Mouse (Mus musculus) intestine, embryonic 15.5 days (tissue): ENCODE results near the gene Sct. TPM values are rescaled to one million over a fixed set of nuclear protein-coding genes. Genes with fewer than 3 reads are reported as not detected.

Source experiments
- ATAC-seq: fragments of 200-750 bp; cut with Nextera tagmentation; 2 replicates; pipeline ENCODE4 v1.8.0; 2017; ENCODE audit warnings: moderate TSS enrichment, moderate library complexity
- H3K27ac ChIP-seq: fragments of 300-500 bp; sonication (generic); 2 replicates; pipeline ENCODE4 v1.5.1; 2015; ENCODE audit warnings: mild to moderate bottlenecking, inconsistent platforms
- H3K27me3 ChIP-seq: fragments of 300-500 bp; sonication (generic); replicated peaks from 2 replicates; pipeline ENCODE4 v1.6.1; 2015; ENCODE audit warnings: inconsistent platforms
- H3K36me3 ChIP-seq: fragments of 300-500 bp; sonication (generic); 2 replicates; pipeline ENCODE4 v1.6.1; 2015; ENCODE audit warnings: inconsistent platforms
- H3K4me1 ChIP-seq: fragments of 300-500 bp; sonication (generic); replicated peaks from 2 replicates; pipeline ENCODE4 v1.6.1; 2015; ENCODE audit warnings: inconsistent platforms
- H3K4me2 ChIP-seq: fragments of 300-500 bp; sonication (generic); replicated peaks from 2 replicates; pipeline ENCODE4 v1.6.1; 2015; ENCODE audit warnings: mild to moderate bottlenecking, inconsistent platforms
- H3K4me3 ChIP-seq: fragments of 300-500 bp; sonication (generic); replicated peaks from 2 replicates; pipeline ENCODE4 v1.5.1; 2015; ENCODE audit warnings: inconsistent platforms
- H3K9ac ChIP-seq: fragments of 300-500 bp; sonication (generic); 2 replicates; pipeline ENCODE4 v1.6.1; 2015; ENCODE audit warnings: inconsistent platforms
- H3K9me3 ChIP-seq: fragments of 300-500 bp; sonication (generic); 2 replicates; pipeline ENCODE4 v1.6.1; 2016; ENCODE audit warnings: inconsistent platforms
- WGBS: fragments of 180-500 bp; shearing (Covaris S2); methylation state at CpG from one replicate; pipeline ENCODE4 v1.1.7; 2015; 5-methylcytosine and 5-hydroxymethylcytosine counted together
- polyA plus RNA-seq: library from polyadenylated mRNA; unstranded; fragments of >200 nt; fragmentation: Nextera tagmentation; extraction: Ambion mirVana; gene quantifications from 2 replicates; pipeline ENCODE4 v1.2.1, GENCODE M21; 2015

The Sct gene
- polyA plus RNA-seq, 1 experiment from 2014 or later: 203 TPM

DNA sequence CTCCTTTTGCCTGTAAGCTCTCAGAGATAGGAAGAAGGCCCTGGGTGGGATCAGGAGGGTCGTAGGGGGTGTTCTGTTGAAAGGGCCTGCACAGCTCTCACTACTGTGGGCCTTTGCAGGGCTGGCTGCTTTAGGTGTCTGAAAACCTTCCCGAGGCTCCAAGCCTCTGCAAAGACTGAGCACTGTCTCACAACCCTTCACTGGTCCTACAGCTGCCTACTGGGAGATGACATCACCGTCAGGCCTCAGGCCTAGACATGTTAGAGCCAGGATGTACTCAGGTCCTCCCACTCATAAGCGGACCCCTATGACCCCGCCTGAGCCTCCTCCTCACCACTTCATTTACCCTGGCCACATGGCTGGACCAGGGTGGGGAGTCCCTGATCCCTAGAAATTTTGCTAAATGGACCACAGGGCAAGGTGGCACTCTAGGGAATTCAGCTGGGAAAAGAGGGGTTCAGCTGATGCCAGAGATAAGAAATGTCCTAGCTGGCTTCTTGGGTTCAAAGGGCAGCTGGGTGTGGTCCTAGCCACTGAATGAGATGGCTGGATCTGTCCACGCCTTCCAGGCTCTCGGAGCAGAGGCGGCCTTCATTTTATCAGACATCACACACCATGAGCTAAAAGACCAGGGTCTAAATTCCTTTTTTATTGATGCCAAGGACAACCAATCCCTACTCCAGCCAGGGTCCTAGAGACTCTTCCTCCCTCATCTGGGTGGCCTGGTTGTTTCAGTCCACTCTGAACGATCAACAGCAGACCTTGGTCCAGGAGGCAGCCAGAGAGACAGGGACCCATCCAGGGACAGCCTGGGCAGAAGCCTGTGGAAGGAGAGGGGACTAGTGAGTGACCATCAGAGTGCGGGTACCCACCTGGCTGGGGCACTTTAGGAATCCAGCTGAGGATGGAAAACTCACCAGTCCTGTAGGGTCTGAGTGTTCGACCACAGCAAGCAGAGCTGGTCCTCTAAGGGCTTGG lies 943 bp downstream of the Sct start:
- peak overlapping the region; percentile 84 for H3K27ac ChIP-seq
- H3K36me3 ChIP-seq: no peaks in the 10 kb centered on the region
- peak overlapping the region; percentile 99 for H3K4me2 ChIP-seq
- peak; percentile 36 for ATAC-seq
- H3K9me3 ChIP-seq: no peaks in the 10 kb centered on the region
- peaks cover 19% of the 10 kb centered on the region for H3K4me1 ChIP-seq
- WGBS: 59% methylated on average over 11 of the region's 11 CpGs
- peak overlapping the region; percentile 50; the same call in 1 of the 2 replicates for H3K4me3 ChIP-seq
- H3K9ac ChIP-seq: 0 out of 2 replicates have a peak overlapping the region, but pooled peaks have one; percentile 53
- H3K27me3 ChIP-seq: no peaks in the 10 kb centered on the region

DNA sequence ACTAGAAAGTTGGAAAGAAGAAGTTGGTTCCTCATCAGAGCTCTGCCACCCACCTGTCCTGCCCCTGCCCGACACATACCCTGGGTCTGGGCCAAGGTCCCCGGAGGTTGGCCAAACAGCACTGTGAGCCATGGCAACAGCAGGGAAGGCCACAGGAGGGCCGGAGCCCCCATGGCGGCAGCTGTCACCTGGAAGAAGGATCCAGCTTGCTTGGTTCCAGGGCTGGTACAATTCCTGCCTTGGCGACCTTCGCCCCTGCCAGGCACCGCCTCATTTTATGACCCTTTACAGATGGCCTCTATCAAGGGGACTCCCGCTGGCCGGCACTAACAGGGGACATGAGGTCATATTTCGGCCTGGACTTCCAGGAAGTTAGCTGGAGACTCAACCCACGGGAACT lies 2.4 kb downstream of the Sct start, which contains the start of gene Cdhr5:
Gene Cdhr5, minus strand, starts transcription at position 241 of the 400 bp plus-strand sequence.
- H3K4me2 ChIP-seq: peak within 1 kb of the TSS; percentile 99
- peak within 1 kb of the TSS; percentile 36 for H3K4me3 ChIP-seq
- H3K27ac ChIP-seq: peak within 1 kb of the TSS; percentile 84
- H3K27me3 ChIP-seq: no peaks in the 10 kb centered on the region
- WGBS: 28% methylated on average over 11 of the region's 11 CpGs
- ATAC-seq: peak; percentile 85
- H3K4me1 ChIP-seq: peaks cover 19% of the 10 kb centered on the region
- H3K9me3 ChIP-seq: no peaks in the 10 kb centered on the region
- no peaks in the 10 kb centered on the region for H3K36me3 ChIP-seq
- peak within 1 kb of the TSS; percentile 18 for H3K9ac ChIP-seq

DNA sequence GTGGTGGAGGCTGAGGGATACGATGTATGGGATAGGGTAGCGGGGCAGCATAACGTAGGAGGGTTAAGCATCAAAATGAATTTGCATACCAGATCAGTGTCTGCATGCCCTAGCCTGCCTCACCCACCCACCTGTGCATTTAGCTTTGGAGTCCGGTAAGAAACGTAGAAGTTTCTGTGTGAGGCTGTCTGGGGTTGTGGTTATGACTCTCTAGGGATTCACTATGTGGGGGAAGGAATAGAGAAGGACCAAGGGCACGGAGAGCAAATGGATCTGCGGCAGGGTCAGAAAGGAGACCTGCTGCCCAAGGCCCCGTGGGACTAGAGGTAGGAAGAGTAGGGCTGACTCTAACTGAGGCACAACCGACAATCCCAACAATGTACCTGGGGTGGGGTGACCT lies 3.6 kb downstream of the Sct start:
- Histone ChIP-seq H3K27me3 (no peaks in the 10 kb centered on the region), H3K27ac (peak overlapping the region; percentile 84; the same call in 1 of the 2 replicates), H3K4me1 (peaks cover 19% of the 10 kb centered on the region), H3K4me2 (peak overlapping the region; percentile 99), H3K36me3 (no peaks in the 10 kb centered on the region), H3K9ac (no peak overlapping the region), H3K4me3 (peak overlapping the region; percentile 36), H3K9me3 (no peaks in the 10 kb centered on the region)
- 83% methylated on average over 9 of the region's 9 CpGs for WGBS
- no peak for ATAC-seq

- Histone ChIP-seq H3K9ac (no peak overlapping the region), H3K27ac (no peak overlapping the region), H3K9me3 (no peaks in the 10 kb centered on the region), H3K4me3 (no peak overlapping the region), H3K36me3 (no peaks in the 10 kb centered on the region), H3K4me1 (peaks cover 7% of the 10 kb centered on the region), H3K27me3 (no peaks in the 10 kb centered on the region), H3K4me2 (no peak overlapping the region)
- 76% methylated on average over 3 of the region's 3 CpGs for WGBS
- no peak for ATAC-seq
Measured at GRCm38 (mm10) chr7:141270631-141271030, 8.3 kb downstream of the Sct start.

- H3K36me3 ChIP-seq: no peaks in the 10 kb centered on the region
- whole genome bisulfite sequencing: 79% methylated on average over 14 of the region's 14 CpGs
- H3K27me3 ChIP-seq: no peaks in the 10 kb centered on the region
- no peak overlapping the region for H3K9ac ChIP-seq
- no peak overlapping the region for H3K4me3 ChIP-seq
- peaks cover 12% of the 10 kb centered on the region for H3K4me1 ChIP-seq
- no peak for ATAC-seq
- H3K4me2 ChIP-seq: no peak overlapping the region
- no peak overlapping the region for H3K27ac ChIP-seq
- H3K9me3 ChIP-seq: no peaks in the 10 kb centered on the region
Measured at GRCm38 (mm10) chr7:141269273-141269545, 9.7 kb downstream of the Sct start.

DNA sequence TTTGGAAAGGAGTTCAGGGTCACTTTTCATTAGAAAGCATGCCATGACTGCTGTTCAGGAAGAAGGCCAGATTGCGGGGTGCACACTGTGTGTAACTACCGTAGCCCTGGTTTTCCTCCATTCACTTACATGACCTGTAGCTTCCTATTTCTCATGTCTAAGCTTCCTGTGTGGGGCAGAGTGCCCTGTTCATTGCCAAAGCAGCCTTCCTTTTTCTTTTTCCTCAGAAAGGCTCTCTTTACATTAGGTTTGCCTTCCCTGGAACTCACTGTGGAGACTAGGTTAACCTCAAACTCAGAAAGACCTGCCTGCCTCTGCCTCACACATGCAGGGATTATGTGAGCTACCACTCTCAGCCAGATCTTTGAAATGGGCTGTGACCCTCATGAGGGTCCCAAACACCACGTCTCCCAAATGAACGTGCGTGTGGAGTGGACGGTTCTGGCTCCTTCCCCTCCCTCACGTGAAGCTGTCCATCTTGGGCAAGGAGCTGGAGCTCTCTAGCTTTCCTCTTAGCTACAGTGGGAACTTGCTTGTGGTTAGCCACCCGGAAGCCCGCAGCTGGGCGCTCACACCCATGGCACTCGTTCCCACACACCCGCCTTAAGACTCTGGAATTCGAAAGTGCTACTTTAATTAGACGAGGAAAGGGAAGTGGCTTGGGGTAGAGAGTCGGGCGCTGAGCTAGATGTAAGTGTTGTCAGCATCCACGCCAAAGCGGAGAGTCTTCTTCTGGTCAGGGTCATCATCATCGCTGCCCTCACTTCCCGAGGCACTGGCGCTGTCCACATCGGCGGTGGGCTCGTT lies 10.3 kb downstream of the Sct start:
- peaks cover 4% of the 10 kb centered on the region for H3K36me3 ChIP-seq
- no peak overlapping the region for H3K4me3 ChIP-seq
- ATAC-seq: no peak
- H3K4me1 ChIP-seq: peaks cover 12% of the 10 kb centered on the region
- H3K9me3 ChIP-seq: no peaks in the 10 kb centered on the region
- 65% methylated on average over 24 of the region's 24 CpGs for WGBS
- H3K27me3 ChIP-seq: no peaks in the 10 kb centered on the region
- no peak overlapping the region for H3K27ac ChIP-seq
- no peak overlapping the region; the same call in 1 of the 2 replicates for H3K4me2 ChIP-seq
- H3K9ac ChIP-seq: no peak overlapping the region

DNA sequence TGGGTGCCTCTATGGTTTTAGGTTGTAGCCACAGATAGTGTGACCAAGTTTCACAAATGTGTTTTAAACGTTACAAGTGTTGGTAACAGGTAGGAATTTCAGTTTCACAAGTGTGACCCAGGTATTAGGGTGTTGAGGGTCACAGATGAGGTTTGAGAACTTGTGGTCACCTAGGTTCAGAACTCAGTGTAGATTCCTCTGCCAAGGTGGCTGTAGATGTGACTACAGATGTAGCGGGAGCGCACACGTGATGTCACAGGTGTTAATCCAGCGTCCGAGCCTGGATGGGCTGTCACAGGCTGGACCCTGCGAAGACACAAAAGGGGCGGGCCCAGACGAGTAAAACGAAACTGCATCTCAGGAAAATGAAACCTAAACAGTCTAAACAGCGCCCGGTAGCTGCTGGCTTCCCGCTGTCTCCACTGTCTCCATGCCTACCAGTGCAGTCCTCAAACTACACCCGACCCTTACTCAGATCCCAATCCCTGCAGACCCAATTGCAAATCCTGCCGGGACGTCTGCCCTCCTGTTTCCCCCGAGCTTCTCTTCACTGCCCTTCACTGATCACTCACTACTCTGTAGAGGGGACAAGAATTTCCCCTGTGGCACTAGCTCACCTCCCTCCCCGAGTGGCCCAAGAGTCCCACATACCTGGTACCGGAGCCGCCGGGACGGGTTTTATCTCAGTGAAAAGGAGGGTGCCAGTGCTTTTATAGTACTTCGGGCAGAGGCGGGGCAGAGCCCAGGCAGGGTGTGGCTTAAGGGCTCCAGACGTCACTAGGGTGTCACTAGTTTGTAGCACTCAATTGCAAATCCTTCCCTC lies 13.0 kb downstream of the Sct start, which contains the start of gene Irf7:
Gene Irf7, minus strand, starts transcription at position 743 of the 823 bp plus-strand sequence.
- Histone ChIP-seq H3K4me2 (peak within 1 kb of the TSS; percentile 88), H3K4me3 (peak within 1 kb of the TSS; percentile 60), H3K4me1 (peaks cover 12% of the 10 kb centered on the region), H3K36me3 (peaks cover 31% of the 10 kb centered on the region), H3K9me3 (no peaks in the 10 kb centered on the region), H3K27ac (no peak within 1 kb of the TSS; the same call in 1 of the 2 replicates), H3K27me3 (no peaks in the 10 kb centered on the region), H3K9ac (peak within 1 kb of the TSS; percentile 46)
- 8% methylated on average over 25 of the region's 25 CpGs for WGBS
- ATAC-seq: peak; percentile 80

DNA sequence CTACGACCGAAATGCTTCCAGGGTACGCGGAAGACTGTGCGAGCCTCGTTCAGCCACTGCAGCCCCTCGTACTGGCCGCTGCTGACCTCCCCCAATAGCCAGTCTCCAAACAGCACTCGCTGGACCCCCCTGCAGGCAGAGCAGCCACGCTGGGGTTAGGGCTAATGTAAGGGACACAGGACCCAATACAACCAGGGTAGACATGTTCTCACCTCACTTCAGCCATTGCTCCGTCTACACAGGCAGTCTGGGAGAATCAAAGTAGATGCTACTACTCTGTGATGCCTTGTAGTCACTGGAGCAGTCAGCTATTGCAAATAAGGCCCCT lies 13.6 kb downstream of the Sct start:
- Histone ChIP-seq H3K9me3 (no peaks in the 10 kb centered on the region), H3K36me3 (peaks cover 37% of the 10 kb centered on the region), H3K9ac (no peak overlapping the region), H3K4me1 (peaks cover 12% of the 10 kb centered on the region), H3K27ac (no peak overlapping the region), H3K27me3 (no peaks in the 10 kb centered on the region), H3K4me2 (peak overlapping the region; percentile 88), H3K4me3 (peak overlapping the region; percentile 60)
- 46% methylated on average over 11 of the region's 11 CpGs for WGBS
- no peak for ATAC-seq

DNA sequence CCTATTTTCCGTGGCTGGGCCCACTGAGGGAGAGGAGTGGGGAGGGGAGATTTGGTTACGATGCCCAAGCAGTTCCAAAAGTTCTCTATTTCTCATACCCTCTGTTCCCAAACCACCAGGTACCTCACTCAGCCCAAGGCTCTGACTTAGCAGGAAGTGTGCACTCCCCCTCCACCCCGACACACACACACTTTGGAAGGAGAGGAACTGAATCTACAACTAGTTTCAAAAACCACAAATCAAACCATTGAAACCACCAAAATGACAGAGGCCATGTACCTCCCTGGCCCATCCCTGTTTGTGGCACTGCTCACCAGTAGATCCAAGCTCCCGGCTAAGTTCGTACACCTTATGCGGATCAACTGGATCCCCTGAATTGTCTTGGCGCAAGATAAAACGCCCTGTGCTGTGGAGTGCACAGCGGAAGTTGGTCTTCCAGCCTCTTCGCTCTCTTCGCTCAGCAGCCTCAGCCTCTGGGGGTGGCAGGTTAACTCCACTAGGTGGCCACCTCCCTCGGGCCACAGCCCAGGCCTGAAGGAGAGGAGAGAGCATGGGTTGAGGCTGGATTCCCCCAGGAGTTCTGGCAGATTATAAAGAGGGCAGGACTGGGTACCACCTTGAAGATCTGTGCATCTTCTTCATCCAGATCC lies 14.0 kb downstream of the Sct start:
- Histone ChIP-seq H3K27ac (no peak overlapping the region), H3K9ac (no peak overlapping the region), H3K27me3 (no peaks in the 10 kb centered on the region), H3K4me1 (peaks cover 12% of the 10 kb centered on the region), H3K36me3 (peaks cover 41% of the 10 kb centered on the region), H3K4me3 (peak overlapping the region; percentile 60; the same call in 1 of the 2 replicates), H3K9me3 (no peaks in the 10 kb centered on the region), H3K4me2 (peak overlapping the region; percentile 88)
- peak; percentile 62 for ATAC-seq
- 27% methylated on average over 12 of the region's 12 CpGs for WGBS

GRCm38 (mm10) chr7:141264041-141264700 lies 14.8 kb downstream of the Sct start:
- H3K4me1 ChIP-seq: peaks cover 12% of the 10 kb centered on the region
- H3K36me3 ChIP-seq: peaks cover 48% of the 10 kb centered on the region
- no peak overlapping the region for H3K4me3 ChIP-seq
- H3K9ac ChIP-seq: no peak overlapping the region
- ATAC-seq: no peak
- H3K4me2 ChIP-seq: no peak overlapping the region
- WGBS: 73% methylated on average over 11 of the region's 11 CpGs
- H3K9me3 ChIP-seq: no peaks in the 10 kb centered on the region
- no peak overlapping the region for H3K27ac ChIP-seq
- no peaks in the 10 kb centered on the region for H3K27me3 ChIP-seq

DNA sequence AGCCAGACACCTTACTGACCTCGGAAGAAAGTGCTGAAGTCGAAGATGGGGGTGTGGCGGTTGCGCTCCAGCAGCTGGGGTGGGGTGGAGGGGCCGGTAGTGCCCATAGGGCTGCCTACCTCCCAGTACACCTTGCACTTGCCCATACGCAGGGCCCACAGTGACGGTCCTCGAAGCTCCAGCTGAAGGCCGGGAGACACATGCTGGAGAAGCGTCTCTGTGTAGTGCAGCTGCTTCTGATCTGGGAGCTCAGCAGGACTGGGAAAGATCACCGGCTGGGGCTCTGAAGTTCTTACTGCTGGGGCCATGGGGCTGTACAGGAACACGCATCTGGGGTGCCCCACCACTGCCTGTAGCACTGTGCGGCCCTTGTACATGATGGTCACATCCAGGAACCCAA lies 15.3 kb downstream of the Sct start:
- H3K9ac ChIP-seq: no peak overlapping the region
- H3K4me2 ChIP-seq: no peak overlapping the region
- no peaks in the 10 kb centered on the region for H3K27me3 ChIP-seq
- no peaks in the 10 kb centered on the region for H3K9me3 ChIP-seq
- peaks cover 12% of the 10 kb centered on the region for H3K4me1 ChIP-seq
- no peak overlapping the region for H3K4me3 ChIP-seq
- WGBS: 86% methylated on average over 13 of the region's 13 CpGs
- no peak overlapping the region for H3K27ac ChIP-seq
- H3K36me3 ChIP-seq: peaks cover 53% of the 10 kb centered on the region
- no peak for ATAC-seq
